Mouse (Mus musculus) G1E (cell line): Measurements from ENCODE around the gene Qtrt1. TPM values are rescaled to one million over a fixed set of nuclear protein-coding genes. Genes with fewer than 3 reads are reported as not detected.
"Not testable (repeated sequence)": the region's sequence is repeated elsewhere in the genome, so short reads cannot be mapped to it uniquely, and the experiment has no call there.

Experiments used
- ATAC-seq: 2 replicates; pipeline ENCODE4 v1.8.0; 2016; ENCODE audit warnings: mild to moderate bottlenecking; ENCODE audit not compliant: insufficient number of reproducible peaks, poor library complexity, low FRiP score, severe bottlenecking; ENCODE audit errors: extremely low read depth
- DNase-seq: peaks from one replicate; pipeline ENCODE4 v3.0.0; 2012; ENCODE audit warnings: low spot score
- H3K27me3 ChIP-seq: 2 replicates; pipeline ENCODE4 v1.6.1; 2012; ENCODE audit warnings: mild to moderate bottlenecking, low read length, inconsistent platforms; ENCODE audit not compliant: insufficient read depth
- H3K36me3 ChIP-seq: replicated peaks from 2 replicates; pipeline ENCODE3; 2012; ENCODE audit warnings: mild to moderate bottlenecking, inconsistent platforms
- H3K4me1 ChIP-seq: 2 replicates; pipeline ENCODE4 v1.6.1; 2012; ENCODE audit warnings: low read depth, low read length, inconsistent platforms, mixed read lengths; ENCODE audit not compliant: insufficient read depth
- H3K4me3 ChIP-seq: 2 replicates; pipeline ENCODE4 v1.5.1; 2012; ENCODE audit warnings: low read depth, mild to moderate bottlenecking, inconsistent platforms, low read length, moderate library complexity, mixed read lengths
- H3K9me3 ChIP-seq: replicated peaks from 2 replicates; pipeline ENCODE4 v1.6.1; 2012; ENCODE audit warnings: inconsistent platforms
- CTCF ChIP-seq: IDR thresholded peaks from 2 replicates; pipeline ENCODE4 v1.5.1; 2012; ENCODE audit warnings: low read depth, low read length, inconsistent platforms, mixed read lengths
- GATA1 ChIP-seq: IDR thresholded peaks from 2 replicates; pipeline ENCODE4 v1.6.1; 2012; ENCODE audit warnings: borderline replicate concordance, low read length, inconsistent platforms, mixed read lengths
- GATA2 ChIP-seq: IDR thresholded peaks from 2 replicates; pipeline ENCODE4 v1.6.1; 2012; ENCODE audit warnings: low read depth, low read length, inconsistent platforms, borderline replicate concordance
- POLR2AphosphoS5 ChIP-seq: IDR thresholded peaks from 2 replicates; pipeline ENCODE4 v1.6.1; 2012; ENCODE audit warnings: low read depth, low read length, inconsistent platforms; ENCODE audit not compliant: insufficient replicate concordance
- TAL1 ChIP-seq: conservative IDR thresholded peaks from 2 replicates; pipeline ENCODE4 v1.6.1; 2012; ENCODE audit warnings: low read depth, low read length, inconsistent platforms, mixed read lengths
- polyA plus RNA-seq: library from polyadenylated mRNA; stranded (reverse); fragments of >175 nt; gene quantifications from 2 replicates; pipeline ENCODE4 v1.2.3, GENCODE M21; 2012
- total RNA-seq, 2 experiments: library from RNA; stranded (forward) in 1 of 2; stranded (reverse) in 1 of 2; fragments of 200-1000 nt in 1 of 2; fragments of >200 nt in 1 of 2; fragmentation: Nextera tagmentation in 1 of 2; gene quantifications; 2 replicates each; pipeline ENCODE4 v1.2.3; 2014 to 2017

The Qtrt1 gene
- total and polyA plus RNA-seq, 3 experiments = 20.7 to 72.7 (median 34.3) TPM

- H3K4me1 ChIP-seq = peaks cover 18% of the 10 kb centered on the region
- ATAC-seq (no peak), DNase-seq (no peak)
- H3K36me3 ChIP-seq = peaks cover 83% of the 10 kb centered on the region
- TF ChIP-seq GATA1 (no peak), CTCF (no peak)
- no peaks in the 10 kb centered on the region for H3K27me3 ChIP-seq
- no peaks in the 10 kb centered on the region for H3K9me3 ChIP-seq
- no peak overlapping the region for H3K4me3 ChIP-seq
These were observed 45.4 kb downstream of the Qtrt1 start for GRCm38 (mm10) chr9:21456930-21457634.

GRCm38 (mm10) chr9:21458821-21459220, 47.2 kb downstream of the Qtrt1 start:
- DNase-seq (no peak), ATAC-seq (no peak)
- no peak overlapping the region for H3K4me3 ChIP-seq
- no peaks in the 10 kb centered on the region for H3K27me3 ChIP-seq
- TF ChIP-seq CTCF (no peak), POLR2AphosphoS5 (no peak), GATA1 (no peak), GATA2 (no peak), TAL1 (no peak)
- no peaks in the 10 kb centered on the region for H3K9me3 ChIP-seq
- H3K36me3 ChIP-seq = peaks cover 87% of the 10 kb centered on the region
- peaks cover 22% of the 10 kb centered on the region for H3K4me1 ChIP-seq

GRCm38 (mm10) chr9:21460400-21460940, 48.8 kb downstream of the Qtrt1 start:
- no peak for ATAC-seq

GRCm38 (mm10) chr9:21463138-21463590, 51.5 kb downstream of the Qtrt1 start:
- H3K4me3 ChIP-seq = no peak overlapping the region
- no peaks in the 10 kb centered on the region for H3K27me3 ChIP-seq
- TF ChIP-seq GATA1 = no peak
- no peaks in the 10 kb centered on the region for H3K9me3 ChIP-seq
- peaks cover 97% of the 10 kb centered on the region for H3K36me3 ChIP-seq
- no peak for ATAC-seq
- DNase-seq = no peak
- H3K4me1 ChIP-seq = peaks cover 9% of the 10 kb centered on the region

More at GRCm38 (mm10) chr9:21460400-21460940, 48.8 kb downstream of the Qtrt1 start:
- Histone ChIP-seq H3K4me3 (no peak overlapping the region), H3K9me3 (no peaks in the 10 kb centered on the region), H3K4me1 (peaks cover 14% of the 10 kb centered on the region), H3K27me3 (no peaks in the 10 kb centered on the region), H3K36me3 (peaks cover 94% of the 10 kb centered on the region)
- TF ChIP-seq GATA2 (no peak), GATA1 (no peak), CTCF (no peak), POLR2AphosphoS5 (no peak), TAL1 (no peak)
- no peak for DNase-seq

GRCm38 (mm10) chr9:21463766-21464564, 52.3 kb downstream of the Qtrt1 start:
- Histone ChIP-seq H3K4me3 (no peak overlapping the region), H3K4me1 (peaks cover 9% of the 10 kb centered on the region), H3K36me3 (peaks cover 97% of the 10 kb centered on the region), H3K9me3 (no peaks in the 10 kb centered on the region), H3K27me3 (no peaks in the 10 kb centered on the region)
- TF ChIP-seq TAL1 = no peak
- DNase-seq (no peak), ATAC-seq (no peak)

- DNase-seq = not testable (repeated sequence)
These were observed 52.9 kb downstream of the Qtrt1 start for GRCm38 (mm10) chr9:21464565-21464928.

More at GRCm38 (mm10) chr9:21464565-21464928, 52.9 kb downstream of the Qtrt1 start:
- ATAC-seq, H3K9me3 ChIP-seq, H3K27me3 ChIP-seq, H3K4me3 ChIP-seq, H3K4me1 ChIP-seq: not testable (repeated sequence)
- peaks cover 97% of the 10 kb centered on the region for H3K36me3 ChIP-seq
